Mouse (Mus musculus) stomach, embryonic 16.5 days (tissue): ENCODE measurements at regions not wholly inside any gene's neighbourhood (a gene's known extent, or its start where the extent isn't known, plus 50 kb on each side); places are given as distances from the start of the nearest gene placed in this dataset.
"Not testable (repeated sequence)": the region's sequence is repeated elsewhere in the genome, so short reads cannot be mapped to it uniquely, and the experiment has no call there.

ENCODE experiments used
- ATAC-seq: fragments of 200-750 bp; cut with Nextera tagmentation; 2 replicates; pipeline ENCODE4 v1.8.0; 2017; ENCODE audit warnings: moderate number of reproducible peaks, moderate TSS enrichment; ENCODE audit not compliant: insufficient read depth, low FRiP score
- H3K27ac ChIP-seq: fragments of 300-500 bp; sonication (generic); 2 replicates; pipeline ENCODE4 v1.5.1; 2014; ENCODE audit warnings: low read length
- H3K27me3 ChIP-seq: fragments of 300-500 bp; sonication (generic); 2 replicates; pipeline ENCODE4 v1.6.1; 2014; ENCODE audit warnings: low read length, control low read depth, mixed read lengths; ENCODE audit not compliant: control insufficient read depth, insufficient read depth
- H3K36me3 ChIP-seq: fragments of 300-500 bp; sonication (generic); 2 replicates; pipeline ENCODE4 v1.6.1; 2014; ENCODE audit warnings: low read length; ENCODE audit not compliant: control insufficient read depth, insufficient read depth
- H3K4me1 ChIP-seq: fragments of 300-500 bp; sonication (generic); 2 replicates; pipeline ENCODE4 v1.6.1; 2014; ENCODE audit warnings: low read length, control low read depth, mixed read lengths; ENCODE audit not compliant: control insufficient read depth, insufficient read depth
- H3K4me2 ChIP-seq: fragments of 300-500 bp; sonication (generic); 2 replicates; pipeline ENCODE4 v1.6.1; 2014; ENCODE audit warnings: low read depth, low read length, mixed read lengths
- H3K4me3 ChIP-seq: fragments of 300-500 bp; sonication (generic); replicated peaks from 2 replicates; pipeline ENCODE4 v1.5.1; 2014; ENCODE audit warnings: mild to moderate bottlenecking, low read length
- H3K9ac ChIP-seq: fragments of 300-500 bp; sonication (generic); 2 replicates; pipeline ENCODE4 v1.6.1; 2014; ENCODE audit warnings: low read length
- H3K9me3 ChIP-seq: fragments of 300-500 bp; sonication (generic); replicated peaks from 2 replicates; pipeline ENCODE4 v1.6.1; 2016; ENCODE audit warnings: low read length, control low read depth; ENCODE audit not compliant: control insufficient read depth
- WGBS: fragments of 180-500 bp; shearing (Covaris S2); extraction: QIAGEN DNeasy Blood & Tissue Kit; methylation state at CpG from one replicate; pipeline ENCODE4 v1.1.7; 2014; 5-methylcytosine and 5-hydroxymethylcytosine counted together

DNA sequence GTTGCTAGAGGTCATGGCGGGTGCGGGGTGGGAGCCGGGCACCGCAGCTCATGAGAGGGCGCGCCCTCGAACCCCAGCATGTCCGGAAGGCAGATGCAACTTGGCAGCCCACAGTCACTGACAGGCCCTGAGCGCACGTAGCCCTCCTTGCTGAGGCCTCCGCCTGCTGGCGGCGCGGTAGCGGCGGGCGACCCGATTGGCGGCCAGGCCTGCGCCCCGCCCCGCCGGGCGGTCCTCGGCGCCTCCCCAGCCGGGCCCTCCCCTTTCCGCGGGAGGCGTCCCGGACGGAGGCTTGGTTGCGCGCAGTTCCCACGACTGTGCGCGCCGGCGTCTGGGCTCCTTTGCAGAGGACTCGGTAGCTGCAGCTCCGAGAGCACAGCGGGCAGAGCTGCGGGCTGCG, 301.9 kb downstream of the Hpcal1 start:
- not testable (repeated sequence) for H3K27me3 ChIP-seq, H3K9me3 ChIP-seq, H3K4me1 ChIP-seq, H3K27ac ChIP-seq, H3K36me3 ChIP-seq
- H3K9ac ChIP-seq: peak overlapping the region; percentile 63
- peak overlapping the region; percentile 50 for H3K4me3 ChIP-seq
- WGBS: 0% methylated on average over 41 of the region's 44 CpGs
- ATAC-seq: peak; percentile 91
- H3K4me2 ChIP-seq: peak overlapping the region; percentile 53

DNA sequence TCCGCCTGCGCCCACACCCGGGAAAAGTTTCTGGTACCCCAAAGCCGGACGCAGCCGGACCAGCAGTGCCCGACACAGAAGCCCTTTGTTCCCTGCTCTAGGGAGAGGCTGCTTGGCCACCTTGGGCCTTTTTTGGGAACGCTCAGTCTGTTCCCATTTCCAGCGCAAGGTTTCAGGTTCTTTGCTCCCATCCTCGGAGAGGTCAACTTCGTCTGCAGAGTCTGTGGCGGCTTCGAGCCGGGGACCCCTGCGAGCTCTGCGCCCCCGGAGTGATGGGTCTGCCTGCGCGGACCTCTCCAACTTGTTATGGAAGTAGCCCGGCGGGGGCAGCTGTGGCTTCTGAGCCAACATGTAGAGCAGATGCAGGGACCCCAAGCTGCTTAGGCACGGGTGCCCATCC, 302.7 kb downstream of the Hpcal1 start:
- H3K4me2 ChIP-seq: peak overlapping the region; percentile 53
- H3K9ac ChIP-seq, H3K27ac ChIP-seq, H3K9me3 ChIP-seq, H3K4me1 ChIP-seq, H3K27me3 ChIP-seq, ATAC-seq, H3K36me3 ChIP-seq: not testable (repeated sequence)
- H3K4me3 ChIP-seq: peak overlapping the region; percentile 50
- 4% methylated on average over 20 of the region's 22 CpGs for WGBS
